Mouse (Mus musculus): ENCODE data around the gene AK157302.
A peak's percentile ranks its signal among the peaks of the same experiment; 100 is the strongest.
"Not testable (repeated sequence)": the region's sequence is repeated elsewhere in the genome, so short reads cannot be mapped to it uniquely, and the experiment has no call there.

AK157302 gene

DNA sequence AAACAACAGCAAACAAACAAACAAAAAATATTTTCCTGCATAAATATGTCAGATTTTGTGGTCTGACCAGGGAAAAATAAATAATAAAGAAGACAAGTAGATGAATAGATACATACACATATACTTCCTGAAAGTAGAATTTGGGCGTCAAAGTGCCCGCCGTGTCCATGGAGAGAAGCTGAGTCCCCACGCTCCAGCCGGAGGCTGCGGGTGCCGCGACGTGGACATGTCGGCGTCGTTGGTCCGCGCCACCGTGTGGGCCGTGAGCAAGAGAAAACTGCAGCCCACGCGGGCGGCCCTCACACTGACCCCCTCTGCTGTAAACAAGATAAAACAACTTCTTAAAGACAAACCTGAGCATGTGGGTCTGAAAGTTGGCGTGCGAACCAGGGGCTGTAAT, at the start of gene AK157302:
TSS of gene AK157302 (plus strand) at position 144 of the 400 bp plus-strand sequence.
- DNase-seq (ENCODE audit: low spot score): no peak

- DNase-seq (ENCODE audit: low spot score): no peak
Measured at GRCm38 (mm10) chr13:21446796-21447195, 48.2 kb upstream of the AK157302 start.

DNA sequence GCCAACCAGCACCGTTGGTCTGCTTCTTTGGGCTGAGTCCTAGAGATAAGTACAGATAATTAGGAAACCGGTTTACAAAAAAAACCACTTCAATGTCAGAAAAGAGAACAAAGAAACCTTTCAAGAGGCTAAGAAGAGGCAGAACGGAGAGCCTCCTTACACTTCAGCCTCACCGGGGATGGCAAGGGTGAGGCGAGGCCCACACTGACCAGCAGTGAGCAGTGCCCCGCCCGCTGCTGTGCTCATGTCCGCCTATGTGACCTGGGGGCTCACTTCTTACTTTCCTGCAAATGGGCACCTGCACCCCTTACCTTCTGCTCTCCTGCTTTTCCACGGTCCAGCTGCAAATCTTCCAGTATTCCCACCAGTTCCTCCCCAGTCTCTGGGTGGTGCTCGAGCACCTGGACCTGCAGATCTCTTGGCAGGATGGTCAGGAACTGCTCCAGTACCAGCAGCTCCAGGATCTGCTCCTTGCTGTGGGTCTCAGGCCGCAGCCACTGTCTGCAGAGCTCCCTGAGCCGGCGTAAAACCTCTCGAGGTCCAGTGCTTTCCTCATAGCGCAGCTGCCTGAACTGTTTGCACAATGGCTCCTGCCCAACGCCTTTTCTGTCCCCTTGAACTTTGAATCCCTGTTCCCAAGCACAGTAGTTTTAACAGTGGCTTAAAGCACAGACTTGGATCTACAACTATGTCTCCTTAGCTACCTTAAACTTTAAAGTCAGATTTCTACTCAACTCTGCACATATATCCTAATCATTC, 47.0 kb upstream of the AK157302 start:
- no peak for DNase-seq (ENCODE audit: low spot score)

GRCm38 (mm10) chr13:21453042-21453441, 42.0 kb upstream of the AK157302 start:
- DNase-seq (ENCODE audit: low spot score): no peak

- DNase-seq (ENCODE audit: low spot score): peak; percentile 83
Measured at GRCm38 (mm10) chr13:21453449-21453848, 41.6 kb upstream of the AK157302 start, which contains the start of gene Zscan26. Gene Zscan26, minus strand, starts transcription at chr13:21453730.

DNA sequence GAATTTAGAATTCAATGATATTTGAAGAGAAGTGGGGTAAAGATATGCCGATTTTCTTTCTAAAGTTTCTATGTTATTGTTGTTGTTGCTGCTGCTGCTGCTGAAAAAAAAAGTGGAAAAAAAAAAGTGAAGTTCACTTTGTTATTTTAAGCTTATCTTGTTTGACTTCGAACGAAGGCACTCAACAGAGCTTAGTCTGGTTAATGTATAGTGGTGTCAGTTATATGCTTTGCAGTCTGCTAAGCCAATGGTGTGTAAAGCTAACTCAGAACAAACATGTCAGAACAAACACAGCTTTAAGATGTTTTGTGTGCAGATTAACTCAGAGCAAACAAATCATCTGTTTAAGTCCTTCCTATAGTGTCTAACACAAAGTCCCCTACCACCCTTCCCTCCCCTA, 40.9 kb upstream of the AK157302 start:
- DNase-seq (ENCODE audit: low spot score): no peak

DNA sequence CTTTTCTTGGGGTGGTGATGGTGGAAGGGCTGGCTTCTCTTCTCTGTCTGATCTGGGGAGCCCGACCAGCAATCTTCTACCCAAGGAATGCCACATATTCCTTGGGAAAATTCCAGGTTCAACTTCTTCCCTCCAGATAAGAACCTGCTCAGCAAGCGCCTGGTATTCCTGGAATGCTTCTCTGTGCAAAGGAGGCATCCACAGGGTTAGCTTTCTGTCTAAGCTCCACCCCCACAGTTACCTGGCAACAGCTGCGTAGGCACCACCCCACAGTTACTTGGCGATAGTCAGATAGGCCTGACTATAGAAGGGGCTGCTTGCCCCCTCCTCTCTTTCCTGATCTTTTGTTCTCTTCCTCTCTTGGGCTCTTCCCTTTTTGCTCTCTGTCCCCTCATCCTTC, 38.7 kb upstream of the AK157302 start:
- no peak for DNase-seq (ENCODE audit: low spot score)

DNA sequence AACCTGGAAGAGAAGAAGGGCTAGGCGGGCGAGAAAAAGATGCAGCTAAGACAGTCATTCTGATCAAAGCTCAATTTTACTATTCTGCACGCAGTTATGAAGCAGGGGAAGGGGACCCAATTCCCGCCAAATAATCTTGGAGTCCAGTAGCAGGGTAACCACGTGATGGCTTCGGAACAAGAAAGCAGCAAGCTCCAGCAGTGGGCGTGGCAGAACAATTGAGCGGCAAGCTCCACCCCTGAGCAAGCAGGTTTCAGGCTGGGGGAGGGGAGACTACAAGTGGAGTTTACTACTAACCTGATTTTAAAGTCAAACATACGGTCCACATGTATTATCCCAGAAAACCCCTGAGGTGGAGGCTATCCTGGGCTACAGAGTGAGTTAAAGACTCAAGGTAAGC, 32.5 kb upstream of the AK157302 start:
- not testable (repeated sequence) for DNase-seq (ENCODE audit: low spot score)

DNA sequence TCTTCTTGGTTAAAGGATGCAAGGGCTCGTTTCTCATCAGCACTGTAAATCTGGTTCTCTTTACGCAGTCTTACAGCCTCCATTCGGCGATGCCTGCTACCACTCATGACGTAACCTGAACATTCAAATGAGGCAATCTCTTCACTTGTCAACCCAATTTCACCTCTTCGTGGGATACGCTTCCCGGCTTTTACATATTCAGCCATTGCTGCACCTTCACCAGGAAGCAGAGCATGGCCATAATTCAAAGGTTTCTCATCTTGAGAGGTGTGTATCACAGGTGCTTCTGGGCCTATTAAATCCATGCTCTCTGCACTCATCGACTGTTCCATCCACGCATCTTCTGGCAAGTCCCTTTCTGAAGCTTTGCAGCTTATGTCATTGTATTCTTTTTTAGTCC, 27.7 kb upstream of the AK157302 start:
- no peak for DNase-seq (ENCODE audit: low spot score)

DNA sequence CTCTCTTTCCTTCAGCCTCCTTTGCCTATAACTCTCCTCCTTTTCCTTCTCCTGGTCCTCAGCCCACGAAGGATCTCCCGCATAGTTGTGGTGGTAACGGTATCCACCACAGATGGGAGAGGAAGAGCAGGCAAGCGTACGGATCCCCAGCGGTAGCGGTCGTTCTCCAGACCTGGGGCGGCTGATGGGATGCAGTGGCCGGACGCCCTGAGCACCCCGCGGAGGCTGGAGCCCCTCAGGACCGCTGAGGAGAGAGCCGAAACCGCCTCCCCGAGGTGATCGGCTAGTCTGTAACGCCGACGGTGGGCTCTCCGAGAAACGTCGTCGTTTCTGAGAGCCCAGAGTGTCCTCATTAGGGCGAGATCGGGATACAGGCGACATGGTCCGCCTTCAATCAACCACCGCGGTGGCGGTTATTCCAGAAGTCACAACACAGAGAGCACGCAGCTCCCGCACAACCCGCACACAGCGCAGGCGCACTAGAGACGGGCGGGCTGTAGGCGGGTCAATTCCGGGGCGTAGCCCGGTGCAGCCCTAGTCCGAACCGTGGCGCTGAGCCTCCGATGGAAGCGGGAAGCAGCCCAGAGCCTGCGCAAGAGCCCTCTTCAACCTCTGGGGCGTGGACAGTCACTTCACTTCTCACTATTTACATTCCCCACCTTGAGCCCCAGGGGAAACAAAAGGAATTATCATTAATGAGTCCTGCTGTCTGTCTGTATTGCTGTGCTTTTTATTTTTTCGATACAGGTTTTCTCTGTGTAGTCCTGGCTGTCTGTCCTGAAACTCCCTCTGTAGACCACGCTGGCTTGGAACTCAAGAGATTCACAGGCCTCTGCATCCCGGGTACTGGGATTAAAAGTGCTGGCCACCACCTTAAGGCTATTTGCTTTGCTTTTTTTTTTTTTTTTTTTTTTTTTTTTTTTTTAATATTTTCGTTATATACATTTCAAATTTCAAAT, 26.7 kb upstream of the AK157302 start, which contains the start of gene Nkapl:
TSS of gene Nkapl (minus strand) at position 449 of the 959 bp plus-strand sequence.
- DNase-seq (ENCODE audit: low spot score): peak; percentile 84

GRCm38 (mm10) chr13:21469097-21469496, 25.9 kb upstream of the AK157302 start:
- no peak for DNase-seq (ENCODE audit: low spot score)

DNA sequence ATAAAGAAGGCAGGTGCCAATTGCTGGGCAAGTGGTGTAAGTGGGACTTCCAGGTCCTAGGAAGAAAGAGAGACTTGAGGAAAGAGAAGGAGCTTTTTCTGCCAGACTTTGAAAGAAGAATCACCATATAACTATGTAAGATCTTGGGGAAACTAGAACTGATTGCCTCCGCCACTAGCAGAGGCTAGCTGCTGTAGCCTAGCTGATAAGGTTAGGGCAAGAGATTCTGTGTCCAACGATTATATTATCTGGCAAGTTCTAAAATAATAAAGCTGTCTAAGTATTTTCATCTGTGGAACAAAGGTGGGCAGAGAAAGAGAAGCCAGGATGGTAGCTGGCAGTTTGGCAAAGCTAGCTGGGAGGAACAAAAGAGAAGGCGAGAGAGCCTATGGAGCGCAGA, 22.6 kb upstream of the AK157302 start:
- DNase-seq (ENCODE audit: low spot score): no peak

DNA sequence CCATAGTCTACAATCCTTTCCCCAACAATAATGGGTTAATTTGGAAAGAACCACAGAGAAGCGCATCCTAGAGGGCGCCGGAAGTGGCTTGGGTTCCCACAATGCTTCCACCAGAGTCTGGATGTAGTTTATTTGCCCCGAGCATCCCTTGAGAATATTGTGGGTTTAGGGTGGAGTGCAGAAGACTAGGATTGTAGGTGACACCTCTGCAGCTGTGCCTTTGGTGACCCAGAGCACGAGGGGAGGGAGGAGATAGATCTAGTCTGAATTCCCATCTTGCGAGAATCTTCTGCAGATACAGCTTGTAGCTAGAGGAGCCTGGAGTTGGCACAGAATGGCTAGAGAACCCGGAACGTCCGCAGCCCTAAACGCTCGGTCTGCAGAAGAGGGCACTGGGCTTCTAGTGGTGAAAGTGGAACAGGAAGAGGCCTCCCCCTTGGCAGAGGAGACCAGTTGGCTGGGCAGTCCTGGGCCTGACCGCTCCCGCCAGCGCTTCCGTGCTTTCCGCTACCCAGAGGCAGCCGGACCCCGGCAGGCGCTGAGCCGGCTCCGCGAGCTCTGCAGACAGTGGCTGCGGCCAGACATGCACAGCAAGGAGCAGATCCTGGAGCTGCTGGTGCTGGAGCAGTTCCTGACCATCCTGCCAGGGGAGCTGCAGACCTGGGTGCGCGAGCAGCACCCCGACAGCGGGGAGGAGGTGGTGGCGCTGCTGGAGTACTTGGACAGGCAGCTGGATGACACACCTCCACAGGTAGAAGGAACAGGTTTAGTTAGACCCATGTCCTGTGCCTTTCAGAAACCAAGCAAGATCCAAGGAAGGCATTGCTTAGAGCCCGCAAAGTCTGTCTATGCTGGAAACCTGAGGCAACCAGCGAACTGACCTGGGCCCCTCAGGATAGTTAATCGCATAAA, 16.0 kb upstream of the AK157302 start, which contains the start of the genes Zkscan4 and Gm10065:
TSS of gene Zkscan4 (plus strand) at position 149 of the 912 bp plus-strand sequence.
TSS of gene Gm10065 (minus strand) at position 683 of the 912 bp plus-strand sequence.
- DNase-seq (ENCODE audit: low spot score): peak; percentile 65

- DNase-seq (ENCODE audit: low spot score): no peak
Measured at GRCm38 (mm10) chr13:21486881-21487280, 8.1 kb upstream of the AK157302 start.

DNA sequence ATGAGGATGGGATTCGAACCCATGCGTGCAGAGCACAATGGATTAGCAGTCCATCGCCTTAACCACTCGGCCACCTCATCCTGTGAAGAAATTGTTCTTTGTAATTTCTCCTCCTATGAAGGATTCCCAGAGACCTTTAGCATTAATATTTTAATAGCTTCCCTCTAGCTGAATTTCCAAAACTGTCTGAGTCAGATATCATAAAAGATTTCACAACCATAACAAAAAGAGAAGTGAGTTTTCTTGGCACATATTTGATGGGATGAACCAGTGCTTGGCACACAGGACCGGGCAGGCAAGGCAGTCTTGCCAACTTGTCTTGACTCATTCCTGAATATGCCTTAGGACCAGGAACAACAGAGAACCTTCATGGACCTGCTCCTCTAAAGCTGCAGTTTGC, 2.2 kb upstream of the AK157302 start:
- no peak for DNase-seq (ENCODE audit: low spot score)

GRCm38 (mm10) chr13:21501182-21501581, 6.2 kb downstream of the AK157302 start, which contains the start of gene Gm11273:
Gene Gm11273, minus strand, starts transcription at chr13:21501418.
- not testable (repeated sequence) for DNase-seq (ENCODE audit: low spot score)

GRCm38 (mm10) chr13:21502296-21502695, 7.3 kb downstream of the AK157302 start:
- no peak for DNase-seq (ENCODE audit: low spot score)

GRCm38 (mm10) chr13:21506221-21506649, 11.2 kb downstream of the AK157302 start:
- peak; percentile 80 for DNase-seq (ENCODE audit: low spot score)

- no peak for DNase-seq (ENCODE audit: low spot score)
Measured at GRCm38 (mm10) chr13:21530136-21530535, 35.1 kb downstream of the AK157302 start.

GRCm38 (mm10) chr13:21530781-21531201, 35.8 kb downstream of the AK157302 start, which contains the start of gene Zkscan8:
Gene Zkscan8, minus strand, starts transcription at chr13:21531120.
- peak; percentile 87 for DNase-seq (ENCODE audit: low spot score)

DNA sequence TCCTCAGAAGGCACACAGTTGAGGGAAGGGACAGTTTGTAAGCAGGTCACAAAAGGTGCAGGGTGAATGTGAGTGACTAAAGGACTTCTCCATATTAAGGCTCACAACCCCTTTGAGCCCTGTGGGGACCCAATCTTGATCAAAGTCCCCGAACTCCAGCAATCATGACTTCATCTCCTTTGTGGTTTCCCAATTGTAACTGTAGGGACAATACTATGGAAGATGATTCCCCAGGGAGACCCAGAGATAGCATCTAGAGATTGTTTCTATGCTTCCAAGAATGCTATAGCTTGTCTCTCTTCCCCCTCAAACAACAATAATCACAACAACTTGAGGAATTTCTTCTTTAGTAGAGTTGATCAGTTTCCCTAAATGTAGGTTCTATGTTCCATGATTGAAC, 47.7 kb downstream of the AK157302 start, which contains the start of gene Olfr1366:
TSS of gene Olfr1366 (minus strand) at position 101 of the 400 bp plus-strand sequence.
- DNase-seq (ENCODE audit: low spot score): no peak
